Mouse (Mus musculus) E14TG2a.4 (cell line): Measurements from ENCODE around the gene Cd300lf.

Experiments used
- CTCF ChIP-seq: conservative IDR thresholded peaks from 2 replicates; pipeline ENCODE4 v1.5.1; 2014; ENCODE audit warnings: low read length
- NANOG ChIP-seq: IDR thresholded peaks from 2 replicates; pipeline ENCODE4 v1.6.1; 2014; ENCODE audit warnings: borderline replicate concordance, low read length, mixed read lengths

- TF ChIP-seq NANOG: no peak
- TF ChIP-seq CTCF: no peak
Observed at GRCm38 (mm10) chr11:115161578-115162204, 27.9 kb upstream of the Cd300lf start.
